Mouse (Mus musculus): ENCODE results near the gene Gm6020. TPM values are rescaled to one million over a fixed set of nuclear protein-coding genes. Genes with fewer than 3 reads are reported as not detected.

The Gm6020 gene
- polyA plus RNA-seq (2021; fragmentation: Nextera tagmentation): not detected in 2 replicates
- long read RNA-seq, experiment 1: 0 reads
- long read RNA-seq, experiment 2: 0 reads

DNA sequence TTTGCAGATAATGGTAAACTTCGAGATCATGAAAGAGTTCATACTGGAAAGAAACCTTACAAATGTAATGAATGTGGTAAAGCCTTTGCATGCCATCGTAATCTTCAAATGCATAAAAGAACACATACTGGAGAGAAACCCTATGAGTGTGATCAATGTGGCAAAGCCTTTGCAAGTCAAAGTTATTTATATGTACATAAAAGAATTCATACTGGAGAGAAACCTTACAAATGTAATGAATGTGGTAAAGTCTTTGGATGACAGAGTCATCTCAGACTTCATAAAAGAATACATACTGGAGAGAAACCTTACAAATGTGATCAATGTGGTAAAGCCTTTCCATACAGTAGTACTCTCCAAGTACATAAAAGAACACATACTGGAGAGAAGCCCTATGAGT, at the start of gene Gm6020:
Gm6020 (plus strand) TSS at position 301 of the 400 bp plus-strand sequence.

DNA sequence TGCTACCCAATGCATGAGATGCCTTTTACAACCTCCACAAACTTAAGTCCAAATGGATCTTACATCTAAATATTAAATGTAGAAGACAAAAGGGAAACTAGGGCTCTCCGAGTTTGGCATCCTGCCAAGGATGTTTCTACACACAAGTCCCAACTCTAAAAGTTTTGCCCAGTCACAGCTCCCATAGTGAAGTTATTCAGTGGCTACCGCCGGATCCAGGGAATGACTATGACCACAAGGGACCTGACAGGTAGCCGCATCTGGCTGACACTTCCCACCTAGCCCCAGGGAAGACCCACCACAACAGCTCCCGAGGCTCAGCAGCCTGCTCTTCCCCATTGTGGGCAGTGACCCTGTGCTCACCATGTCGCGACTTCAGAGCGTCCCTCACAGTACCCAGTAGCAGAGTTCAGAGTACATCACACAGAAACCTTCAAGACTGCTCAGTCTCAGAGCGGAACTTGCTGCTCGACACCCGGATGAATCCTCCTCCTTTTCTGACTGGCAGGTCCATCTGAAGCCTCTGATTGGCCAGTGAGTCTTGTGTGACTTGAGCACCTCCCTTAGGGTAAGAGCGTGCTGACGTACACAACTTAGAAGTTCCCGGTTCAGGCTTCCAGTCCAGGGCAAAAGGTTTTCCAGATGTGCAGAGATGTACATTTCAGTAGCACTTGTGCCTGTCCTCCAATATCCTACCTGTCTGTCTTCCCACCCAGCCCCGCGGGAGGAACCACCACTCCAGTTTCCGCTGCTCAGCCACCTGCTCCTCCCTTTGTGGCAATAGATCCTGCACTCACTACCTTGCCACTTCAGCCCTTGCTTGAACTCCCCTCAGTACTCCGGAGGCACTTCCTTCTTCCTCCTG, 43.1 kb upstream of the Gm6020 start, which contains the start of gene Zfp950:
Zfp950 (minus strand) TSS at position 499 of the 865 bp plus-strand sequence.

DNA sequence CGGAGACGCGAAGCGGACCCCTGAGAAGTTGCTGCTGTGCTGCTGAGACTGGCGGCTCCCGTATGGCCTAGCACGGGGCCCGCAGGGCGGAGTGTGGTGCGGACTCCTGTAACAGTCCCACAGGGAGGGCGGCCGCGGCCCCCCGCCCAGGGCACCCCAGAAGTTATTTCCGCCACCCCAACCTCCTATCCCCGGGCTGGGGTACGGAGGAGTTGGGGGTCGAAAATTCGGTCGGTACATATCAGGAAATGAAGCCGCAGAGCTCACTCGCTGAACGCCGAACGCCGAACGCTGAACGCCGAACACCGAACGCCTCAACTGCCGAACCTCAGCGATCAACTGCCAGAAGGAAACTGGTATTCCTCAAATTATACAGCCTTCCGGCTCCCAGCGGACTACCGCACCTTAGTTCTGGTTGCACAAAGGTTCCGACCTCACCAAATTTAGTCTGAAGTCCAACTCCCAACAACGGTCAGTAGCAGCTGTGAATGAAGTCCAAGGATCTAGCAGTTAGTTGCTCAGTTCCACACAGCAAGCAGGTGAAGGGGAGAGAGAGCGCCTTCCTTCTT, 7.8 kb upstream of the Gm6020 start, which contains the start of gene Gm7102:
Gm7102 (minus strand) TSS at position 554 of the 569 bp plus-strand sequence.

DNA sequence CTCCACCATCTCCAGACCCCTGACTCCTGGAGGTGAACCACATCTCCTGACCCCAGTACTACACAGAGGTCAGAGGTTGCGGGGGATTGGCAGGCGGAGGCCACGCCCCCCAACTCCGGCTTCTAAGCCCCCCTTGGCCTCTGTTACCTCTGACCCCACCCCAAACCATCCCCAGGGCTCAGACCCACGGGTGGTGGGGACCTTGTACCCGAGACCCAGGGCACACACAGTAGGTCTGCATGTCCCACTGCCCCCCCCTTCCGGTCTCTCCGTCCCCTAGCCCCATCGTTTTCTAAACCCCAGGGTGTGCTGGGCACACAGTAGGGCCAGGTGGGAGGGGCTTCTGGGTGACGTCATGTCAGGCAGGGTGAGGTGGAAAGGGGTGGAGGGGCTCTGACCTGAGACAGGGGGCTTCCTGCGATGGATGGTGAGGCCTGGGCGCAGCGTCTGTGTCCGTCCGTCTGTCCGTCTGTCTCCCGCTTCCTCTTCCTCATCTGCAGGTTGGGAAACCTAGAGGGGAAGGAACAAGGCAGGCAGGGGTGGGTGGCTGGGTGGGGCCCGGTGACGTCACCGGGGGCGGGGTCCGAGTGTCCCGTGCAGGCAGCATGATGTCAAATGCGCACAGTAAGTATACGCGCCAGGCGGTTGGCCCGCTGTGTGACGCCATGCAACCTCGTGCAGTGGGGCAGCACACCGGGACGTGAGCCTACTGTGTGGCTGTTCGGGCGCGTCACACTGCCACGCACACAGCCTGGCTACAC, 44.4 kb downstream of the Gm6020 start, which contains the start of gene Csf2ra:
Csf2ra (minus strand) TSS at position 489 of the 761 bp plus-strand sequence.

Other genes with a start within 250 kb of the Gm6020 start
- 19.9 and 21.7 TPM in 2 replicates for gene Zfp950, start 43.0 kb upstream of the Gm6020 start, polyA plus RNA-seq (2021; fragmentation: Nextera tagmentation)
- not detected in 2 replicates for gene Gm7102, start 7.6 kb upstream of the Gm6020 start, polyA plus RNA-seq (2021; fragmentation: Nextera tagmentation)
- 7.5 and 12.9 TPM in 2 replicates for gene Csf2ra, start 44.5 kb downstream of the Gm6020 start, polyA plus RNA-seq (2021; fragmentation: Nextera tagmentation)
- not detected in 2 replicates for gene Gm21060, start 113.2 kb downstream of the Gm6020 start, polyA plus RNA-seq (2021; fragmentation: Nextera tagmentation)

Data from layer of hippocampus, adult 6 months (tissue).